Mouse (Mus musculus) forebrain, embryonic 15.5 days (tissue): ENCODE data around the gene Prmt6. TPM values are rescaled to one million over a fixed set of nuclear protein-coding genes. Genes with fewer than 3 reads are reported as not detected.

Source experiments
- ATAC-seq: fragments of 200-750 bp; cut with Nextera tagmentation; replicated peaks from 2 replicates; pipeline ENCODE4 v1.8.0; 2017; ENCODE audit warnings: mild to moderate bottlenecking, moderate TSS enrichment, moderate library complexity
- H3K27ac ChIP-seq: fragments of 300-500 bp; sonication (generic); replicated peaks from 2 replicates; pipeline ENCODE4 v1.5.1; 2015; ENCODE audit warnings: mild to moderate bottlenecking, inconsistent platforms
- H3K27me3 ChIP-seq: fragments of 300-500 bp; sonication (generic); 2 replicates; pipeline ENCODE4 v1.6.1; 2015; ENCODE audit warnings: inconsistent platforms
- H3K36me3 ChIP-seq: fragments of 300-500 bp; sonication (generic); 2 replicates; pipeline ENCODE4 v1.6.1; 2015; ENCODE audit warnings: mild to moderate bottlenecking, inconsistent platforms
- H3K4me1 ChIP-seq: fragments of 300-500 bp; sonication (generic); 2 replicates; pipeline ENCODE4 v1.6.1; 2015; ENCODE audit warnings: inconsistent platforms
- H3K4me2 ChIP-seq: fragments of 300-500 bp; sonication (generic); replicated peaks from 2 replicates; pipeline ENCODE4 v1.6.1; 2015; ENCODE audit warnings: mild to moderate bottlenecking, inconsistent platforms
- H3K4me3 ChIP-seq: fragments of 300-500 bp; sonication (generic); 2 replicates; pipeline ENCODE4 v1.5.1; 2015; ENCODE audit warnings: mild to moderate bottlenecking, inconsistent platforms
- H3K9ac ChIP-seq: fragments of 300-500 bp; sonication (generic); replicated peaks from 2 replicates; pipeline ENCODE4 v1.6.1; 2015; ENCODE audit warnings: mild to moderate bottlenecking, inconsistent platforms
- H3K9me3 ChIP-seq: fragments of 300-500 bp; sonication (generic); 2 replicates; pipeline ENCODE4 v1.6.1; 2016; ENCODE audit warnings: inconsistent platforms
- WGBS: fragments of 180-500 bp; shearing (Covaris S2); methylation state at CpG from one replicate; pipeline ENCODE4 v1.1.7; 2015; ENCODE audit warnings: mixed read lengths; 5-methylcytosine and 5-hydroxymethylcytosine counted together
- polyA plus RNA-seq: library from polyadenylated mRNA; unstranded; fragments of >200 nt; fragmentation: Nextera tagmentation; extraction: Ambion mirVana; gene quantifications from 2 replicates; pipeline ENCODE4 v1.2.1, GENCODE M21; 2015

Gene Prmt6
- 24.1 and 25.9 TPM in 2 replicates for polyA plus RNA-seq

DNA sequence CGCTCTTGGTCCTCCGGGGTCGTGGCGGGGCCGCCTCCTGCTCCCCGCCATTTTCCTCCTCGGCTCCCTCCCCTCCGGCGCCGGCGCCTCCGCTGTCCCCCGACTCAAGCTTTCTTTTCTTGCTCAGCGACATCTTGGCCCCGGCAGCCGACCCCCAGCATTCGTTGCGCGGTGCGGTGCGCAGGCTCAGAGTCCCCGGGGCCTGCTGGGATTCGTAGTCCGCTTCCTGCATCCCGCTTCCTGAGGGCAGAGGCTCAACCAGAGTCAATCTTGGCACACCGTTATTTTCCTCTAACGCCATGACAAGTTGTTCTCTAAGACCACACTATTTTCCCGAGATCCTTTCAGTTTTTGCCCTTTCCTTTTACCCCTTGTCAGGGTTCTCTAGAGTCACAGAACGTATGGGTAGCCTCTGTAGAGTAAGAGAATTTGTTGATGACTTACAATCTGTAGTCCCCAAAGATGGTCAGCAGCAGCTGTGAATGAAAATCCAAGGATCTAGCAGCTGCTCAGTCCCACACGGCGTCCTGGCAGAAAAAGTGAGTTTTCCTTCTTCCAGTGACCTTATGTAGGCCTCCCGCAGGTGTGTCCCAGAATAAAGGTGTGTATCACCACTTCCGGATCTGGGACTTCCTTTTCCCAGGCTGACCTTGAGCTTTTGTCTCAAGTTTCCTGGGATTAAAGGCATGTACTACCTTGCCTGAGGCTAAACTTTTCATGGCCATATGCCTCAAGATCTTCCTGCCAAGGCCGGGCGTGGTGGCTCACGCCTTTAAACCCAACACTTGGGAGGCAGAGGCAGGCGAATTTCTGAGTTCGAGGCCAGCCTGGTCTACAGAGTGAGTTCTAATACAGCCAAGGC lies at the start of gene Prmt6:
TSS of gene Prmt6 (minus strand) at position 160 of the 862 bp plus-strand sequence.
- peaks cover 15% of the 10 kb centered on the region; the same call in 1 of the 2 replicates for H3K36me3 ChIP-seq
- 20% methylated on average over 38 of the region's 38 CpGs for WGBS
- H3K9me3 ChIP-seq, result no peaks in the 10 kb centered on the region
- H3K27me3 ChIP-seq, result no peaks in the 10 kb centered on the region
- H3K9ac ChIP-seq, result peak within 1 kb of the TSS; percentile 96
- H3K4me2 ChIP-seq, result peak within 1 kb of the TSS; percentile 68
- H3K4me3 ChIP-seq, result peak within 1 kb of the TSS; percentile 95
- H3K27ac ChIP-seq, result peak within 1 kb of the TSS; percentile 96
- peak; percentile 96 for ATAC-seq
- peaks cover 18% of the 10 kb centered on the region for H3K4me1 ChIP-seq

DNA sequence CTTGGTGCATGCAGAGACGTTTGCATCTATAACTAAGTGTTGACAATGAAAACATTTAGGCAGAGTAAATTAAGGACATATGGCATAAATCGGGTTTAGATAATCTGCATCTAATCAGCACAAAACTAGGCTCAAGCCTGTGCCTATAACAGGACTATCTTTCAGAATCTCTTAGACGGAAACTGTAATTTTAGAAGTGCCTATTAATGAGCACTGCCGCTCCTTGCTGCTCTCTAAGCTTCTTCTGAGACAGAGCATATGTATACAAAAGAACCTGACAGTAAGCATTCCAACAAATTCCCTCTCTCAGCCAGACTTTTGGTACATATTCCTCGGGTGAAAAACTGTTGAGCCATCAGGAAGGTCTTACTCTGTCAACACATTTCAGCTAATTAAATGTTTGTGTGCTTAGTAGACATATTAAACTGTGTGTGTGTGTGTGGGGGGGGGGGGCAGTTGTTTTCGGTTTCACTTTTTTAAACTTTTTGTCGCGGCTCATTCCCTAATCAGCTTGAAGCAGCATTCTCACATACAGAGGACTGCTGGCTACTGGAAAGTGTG lies 39.8 kb upstream of the Prmt6 start:
- Histone ChIP-seq H3K4me1 (no peaks in the 10 kb centered on the region), H3K9me3 (no peaks in the 10 kb centered on the region), H3K36me3 (no peaks in the 10 kb centered on the region), H3K4me3 (no peak overlapping the region), H3K27me3 (no peaks in the 10 kb centered on the region), H3K27ac (no peak overlapping the region), H3K4me2 (no peak overlapping the region), H3K9ac (no peak overlapping the region)
- WGBS, result 57% methylated on average over 8 of the region's 8 CpGs
- peak; percentile 64; the same call in 1 of the 2 replicates for ATAC-seq

DNA sequence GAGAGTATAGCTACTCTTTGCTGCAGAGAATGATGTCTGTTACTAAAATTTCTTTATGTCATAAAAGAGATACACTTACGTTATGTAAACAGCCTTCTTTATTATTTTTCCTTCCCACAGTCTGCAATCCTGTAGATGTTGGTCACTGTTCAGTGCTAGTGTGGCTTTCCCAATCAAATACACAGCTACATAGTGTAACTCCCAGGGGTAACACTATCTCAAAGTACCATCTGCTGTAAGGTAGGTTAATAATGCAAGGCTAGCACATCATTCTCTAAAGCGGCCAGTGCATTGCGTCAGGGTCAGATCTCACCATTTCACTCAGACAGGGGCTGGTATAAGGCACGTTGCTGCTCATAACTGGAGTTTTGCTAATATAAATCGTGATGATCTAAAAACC lies 31.9 kb upstream of the Prmt6 start:
- H3K36me3 ChIP-seq, result no peaks in the 10 kb centered on the region
- no peak overlapping the region for H3K27ac ChIP-seq
- no peak overlapping the region for H3K9ac ChIP-seq
- 87% methylated on average over 5 of the region's 5 CpGs for WGBS
- H3K27me3 ChIP-seq, result no peaks in the 10 kb centered on the region
- no peak overlapping the region for H3K4me3 ChIP-seq
- H3K4me1 ChIP-seq, result no peaks in the 10 kb centered on the region
- no peak overlapping the region for H3K4me2 ChIP-seq
- no peak for ATAC-seq
- H3K9me3 ChIP-seq, result no peaks in the 10 kb centered on the region

DNA sequence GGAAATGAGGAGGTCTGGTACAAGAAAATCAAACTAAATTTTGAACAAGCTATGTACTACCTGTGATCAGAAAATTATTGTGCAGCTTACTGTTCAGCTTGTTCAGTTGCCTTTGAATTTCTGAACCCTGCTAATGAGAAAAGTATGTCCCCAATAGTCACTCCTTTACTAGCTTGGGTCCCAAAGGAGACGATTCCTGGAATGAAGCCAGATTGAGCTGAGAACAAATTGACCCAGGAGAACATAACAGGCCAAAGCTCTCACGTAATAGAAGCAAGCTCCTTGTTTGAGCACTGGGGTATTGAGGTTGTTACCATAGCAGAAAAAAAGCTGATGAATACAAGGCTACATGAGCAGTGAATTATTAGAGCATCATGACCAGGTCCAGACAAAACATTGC lies 17.0 kb upstream of the Prmt6 start:
- Histone ChIP-seq H3K9me3 (no peaks in the 10 kb centered on the region), H3K9ac (no peak overlapping the region), H3K4me2 (no peak overlapping the region), H3K27me3 (no peaks in the 10 kb centered on the region), H3K4me1 (no peaks in the 10 kb centered on the region), H3K36me3 (no peaks in the 10 kb centered on the region), H3K27ac (no peak overlapping the region), H3K4me3 (no peak overlapping the region)
- 38% methylated on average over 2 of the region's 2 CpGs for WGBS
- ATAC-seq, result no peak

DNA sequence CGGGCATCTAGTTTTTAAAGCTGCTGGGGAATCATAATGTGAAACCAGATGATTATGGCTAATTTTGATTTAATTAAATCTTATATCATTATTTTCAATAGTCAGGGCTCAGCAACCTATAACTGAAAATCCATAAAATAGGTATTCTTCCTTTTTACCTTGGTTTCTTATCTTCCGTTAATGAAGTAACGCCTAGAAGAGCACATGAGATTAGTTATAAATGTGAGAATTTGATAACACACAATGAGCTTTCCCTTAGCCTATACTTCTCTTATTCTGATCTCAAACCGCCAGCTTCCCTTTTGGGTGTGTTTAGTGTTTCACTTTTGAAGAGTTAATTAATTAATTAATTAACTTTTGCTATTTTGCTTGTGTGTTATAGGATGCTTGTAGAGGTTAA lies 2.3 kb upstream of the Prmt6 start:
- Histone ChIP-seq H3K36me3 (no peaks in the 10 kb centered on the region), H3K27me3 (no peaks in the 10 kb centered on the region), H3K9me3 (no peaks in the 10 kb centered on the region), H3K4me3 (no peak overlapping the region), H3K4me2 (no peak overlapping the region), H3K27ac (no peak overlapping the region), H3K4me1 (peaks cover 15% of the 10 kb centered on the region), H3K9ac (no peak overlapping the region)
- no peak for ATAC-seq
- WGBS, result 94% methylated on average over 4 of the region's 4 CpGs

DNA sequence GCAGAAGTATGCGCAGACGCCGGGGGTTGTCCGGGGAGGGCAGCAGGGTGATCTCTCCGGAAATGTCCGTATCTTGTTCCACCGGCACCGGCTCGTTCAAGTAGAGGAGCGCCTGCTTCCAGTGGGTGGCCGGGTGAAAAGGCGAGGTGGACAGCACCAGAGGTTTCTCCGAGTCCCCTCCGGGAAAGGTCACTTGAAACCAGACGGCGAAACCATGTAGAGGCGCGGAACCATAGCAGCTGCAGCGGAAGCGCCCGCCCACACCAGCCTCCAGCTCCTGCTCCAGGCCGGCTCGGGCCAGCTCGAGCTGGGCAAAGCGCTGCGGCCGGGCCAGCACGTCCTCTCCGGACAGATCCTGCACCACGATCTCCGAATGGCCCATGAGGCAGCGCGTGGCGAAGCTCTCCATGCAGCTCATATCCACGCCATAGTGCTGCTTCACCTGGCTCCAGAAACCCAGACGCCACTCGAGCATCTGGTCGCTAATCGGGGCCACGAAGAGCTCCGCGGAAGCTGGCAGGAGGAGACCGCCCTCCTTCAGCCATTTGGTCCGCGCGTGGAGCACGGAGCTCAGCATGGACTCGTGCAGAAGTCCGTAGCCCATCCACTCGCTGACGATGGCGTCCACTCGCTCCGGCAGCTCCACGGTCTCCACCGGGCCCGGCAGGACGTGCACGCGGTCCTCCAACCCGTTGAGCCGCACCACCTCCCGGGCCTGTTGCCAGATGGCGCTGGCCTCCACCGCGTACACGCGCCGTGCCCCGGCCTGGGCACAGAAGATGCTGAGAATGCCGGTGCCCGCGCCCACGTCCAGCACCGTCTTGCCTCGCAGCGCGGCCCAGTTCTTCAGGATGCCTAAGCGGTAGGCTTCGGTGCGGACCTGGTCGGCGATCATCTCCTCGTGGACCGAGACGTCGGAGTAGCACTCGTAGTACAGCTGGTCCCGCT lies 633 bp downstream of the Prmt6 start:
- H3K27me3 ChIP-seq, result no peaks in the 10 kb centered on the region
- peak; percentile 89 for ATAC-seq
- H3K4me3 ChIP-seq, result peak overlapping the region; percentile 95
- WGBS, result under 1% methylated on average over 85 of the region's 89 CpGs
- H3K4me1 ChIP-seq, result peaks cover 18% of the 10 kb centered on the region
- H3K9me3 ChIP-seq, result no peaks in the 10 kb centered on the region
- H3K9ac ChIP-seq, result peak overlapping the region; percentile 96
- peak overlapping the region; percentile 96 for H3K27ac ChIP-seq
- H3K4me2 ChIP-seq, result peak overlapping the region; percentile 68
- H3K36me3 ChIP-seq, result peaks cover 16% of the 10 kb centered on the region; the same call in 1 of the 2 replicates

DNA sequence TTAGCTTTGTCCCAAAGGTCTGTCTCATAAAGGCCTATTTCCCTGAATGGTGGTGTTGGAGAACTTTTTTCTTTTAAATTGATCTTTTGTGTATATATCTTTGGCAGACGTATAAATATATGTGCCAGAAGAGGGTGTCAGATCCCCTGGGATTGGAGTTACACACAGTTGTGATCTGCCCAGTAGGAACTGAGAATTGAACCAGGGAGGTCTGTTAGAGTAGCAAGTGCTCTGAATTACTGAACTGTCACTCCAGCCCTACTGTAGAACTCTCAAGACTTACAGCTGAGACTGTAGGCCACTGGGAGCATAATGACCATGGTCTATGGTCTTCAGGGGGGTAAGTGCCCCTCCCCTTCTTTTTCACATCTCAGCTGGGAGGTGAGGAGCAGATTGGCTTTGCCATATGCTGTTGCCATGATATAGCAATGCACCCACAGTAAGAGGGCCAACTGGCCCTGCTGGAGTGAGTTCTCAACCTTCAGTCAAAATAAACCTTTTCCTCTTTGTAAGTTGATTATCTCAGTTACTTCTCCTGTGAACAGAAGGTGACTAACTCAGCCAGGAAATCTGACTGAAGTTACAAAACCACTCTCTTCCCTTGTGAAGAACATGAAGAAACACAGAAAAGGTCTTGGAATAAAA lies 13.9 kb downstream of the Prmt6 start:
- Histone ChIP-seq H3K27me3 (no peaks in the 10 kb centered on the region), H3K4me3 (no peak overlapping the region), H3K4me1 (no peaks in the 10 kb centered on the region), H3K36me3 (no peaks in the 10 kb centered on the region), H3K9me3 (no peaks in the 10 kb centered on the region), H3K27ac (no peak overlapping the region), H3K4me2 (no peak overlapping the region), H3K9ac (no peak overlapping the region)
- WGBS, result 45% methylated on average over 1 of the region's 1 CpGs
- peak; percentile 91 for ATAC-seq

Other genes with a start within 250 kb of the Prmt6 start
- 11.4 and 16.6 TPM in 2 replicates for gene Ntng1, start 107.0 kb downstream of the Prmt6 start, polyA plus RNA-seq